Mouse (Mus musculus) olfactory bulb, adult 2 months (tissue): ENCODE results near the gene Omt2a. TPM values are rescaled to one million over a fixed set of nuclear protein-coding genes. Genes with fewer than 3 reads are reported as not detected.
"Not testable (repeated sequence)": the region's sequence is repeated elsewhere in the genome, so short reads cannot be mapped to it uniquely, and the experiment has no call there.

Experiments used
- H3K27ac ChIP-seq: fragments of 200-500 bp; 2 replicates; pipeline ENCODE4 v1.5.1; 2012; ENCODE audit warnings: low read depth, low read length; ENCODE audit not compliant: insufficient read depth
- H3K4me1 ChIP-seq: fragments of 200-500 bp; 2 replicates; pipeline ENCODE4 v1.6.1; 2012; ENCODE audit warnings: low read length; ENCODE audit not compliant: control insufficient read depth, insufficient read depth
- H3K4me3 ChIP-seq: fragments of 200-500 bp; 2 replicates; pipeline ENCODE4 v1.5.1; 2012; ENCODE audit warnings: mild to moderate bottlenecking, low read depth, low read length, moderate library complexity; ENCODE audit not compliant: insufficient read depth
- CTCF ChIP-seq: fragments of 200-500 bp; IDR thresholded peaks from 2 replicates; pipeline ENCODE4 v1.5.1; 2012; ENCODE audit warnings: low read depth, mild to moderate bottlenecking, low read length, moderate library complexity; ENCODE audit not compliant: insufficient read depth
- POLR2A ChIP-seq: fragments of 200-500 bp; IDR thresholded peaks from 2 replicates; pipeline ENCODE4 v1.6.1; 2012; ENCODE audit warnings: mild to moderate bottlenecking, low read depth, low read length, moderate library complexity; ENCODE audit not compliant: insufficient read depth
- WGBS: fragments of 180-500 bp; shearing (Covaris S2); methylation state at CpG from one replicate; pipeline ENCODE4 v1.1.7; 2018; 5-methylcytosine and 5-hydroxymethylcytosine counted together
- polyA plus RNA-seq: library from polyadenylated mRNA; stranded (reverse); fragments of >200 nt; gene quantifications from 2 replicates; pipeline ENCODE4 v1.2.4, GENCODE M21; 2012; ENCODE audit warnings: low replicate concordance; ENCODE audit not compliant: missing spikeins, insufficient read depth, insufficient read length

The Omt2a gene
- not detected in 2 replicates for polyA plus RNA-seq

DNA sequence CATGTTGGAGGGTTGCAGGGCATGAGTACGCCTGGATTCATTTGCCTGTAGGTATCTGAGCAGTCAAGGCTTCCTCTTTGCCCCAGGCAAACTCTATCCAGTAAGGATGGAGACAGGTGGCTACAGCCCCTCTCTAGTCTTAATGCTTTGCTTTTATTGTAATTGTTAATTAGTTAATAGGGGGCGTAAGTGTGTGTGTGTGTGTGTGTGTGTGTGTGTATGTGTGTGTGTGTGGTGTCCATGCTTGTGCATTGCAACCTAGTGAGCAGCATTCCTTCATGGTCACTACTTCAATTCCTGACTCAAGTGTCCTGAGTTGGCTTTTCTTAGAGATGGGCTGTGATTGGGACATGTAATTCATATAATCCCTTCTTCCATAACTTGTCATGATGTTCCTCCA, at the start of gene Omt2a:
Gene Omt2a, minus strand, starts transcription at position 101 of the 400 bp plus-strand sequence.
- 85% methylated on average over 2 of the region's 2 CpGs for WGBS
- Histone ChIP-seq H3K4me3 (no peak within 1 kb of the TSS), H3K27ac (no peak within 1 kb of the TSS), H3K4me1 (no peaks in the 10 kb centered on the region)
- TF ChIP-seq CTCF (no peak), POLR2A (no peak)

DNA sequence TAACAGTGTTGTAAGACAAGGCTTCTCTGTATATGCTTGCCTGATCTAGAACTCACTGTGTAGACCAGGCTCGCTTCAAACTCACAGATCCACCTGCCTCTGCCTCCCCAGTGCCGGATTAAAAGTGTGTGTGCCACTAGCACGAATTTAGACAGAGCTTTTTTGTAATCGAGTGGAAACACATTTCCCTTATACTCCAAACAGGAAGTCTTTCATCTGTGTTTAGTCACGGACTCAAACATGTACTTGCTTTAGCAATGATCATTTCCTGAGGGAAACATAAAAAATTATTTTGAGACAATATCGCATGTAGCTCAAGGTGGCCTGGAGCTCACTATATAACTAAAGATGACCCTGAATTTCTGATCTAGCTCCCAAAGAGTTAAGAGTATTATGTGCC, 48.8 kb upstream of the Omt2a start:
- Histone ChIP-seq H3K4me3 (no peak overlapping the region), H3K4me1 (no peaks in the 10 kb centered on the region), H3K27ac (no peak overlapping the region)
- TF ChIP-seq CTCF (no peak), POLR2A (no peak)
- 65% methylated on average over 6 of the region's 6 CpGs for WGBS

DNA sequence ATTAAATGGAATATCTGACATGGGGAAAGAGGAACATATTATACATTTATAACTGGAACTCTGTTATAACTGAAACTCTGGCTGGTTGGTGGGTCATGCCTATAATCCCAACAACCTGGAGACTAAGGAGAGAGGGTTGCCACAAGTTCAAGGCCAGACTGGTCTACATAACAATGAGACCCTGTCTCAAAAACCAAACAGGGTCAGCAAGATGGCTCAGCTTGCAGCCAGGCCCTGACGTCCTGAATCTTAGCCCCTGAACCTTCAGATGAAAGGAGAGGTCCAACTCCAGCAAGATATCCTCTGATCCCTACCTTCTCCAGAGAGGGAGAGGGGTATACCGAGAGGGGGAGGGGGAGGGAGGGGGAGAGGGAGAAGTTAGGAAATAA, 45.9 kb upstream of the Omt2a start:
- Histone ChIP-seq H3K4me1 (no peaks in the 10 kb centered on the region), H3K4me3 (no peak overlapping the region), H3K27ac (no peak overlapping the region)
- TF ChIP-seq POLR2A (no peak), CTCF (no peak)
- 51% methylated on average over 2 of the region's 2 CpGs for WGBS

DNA sequence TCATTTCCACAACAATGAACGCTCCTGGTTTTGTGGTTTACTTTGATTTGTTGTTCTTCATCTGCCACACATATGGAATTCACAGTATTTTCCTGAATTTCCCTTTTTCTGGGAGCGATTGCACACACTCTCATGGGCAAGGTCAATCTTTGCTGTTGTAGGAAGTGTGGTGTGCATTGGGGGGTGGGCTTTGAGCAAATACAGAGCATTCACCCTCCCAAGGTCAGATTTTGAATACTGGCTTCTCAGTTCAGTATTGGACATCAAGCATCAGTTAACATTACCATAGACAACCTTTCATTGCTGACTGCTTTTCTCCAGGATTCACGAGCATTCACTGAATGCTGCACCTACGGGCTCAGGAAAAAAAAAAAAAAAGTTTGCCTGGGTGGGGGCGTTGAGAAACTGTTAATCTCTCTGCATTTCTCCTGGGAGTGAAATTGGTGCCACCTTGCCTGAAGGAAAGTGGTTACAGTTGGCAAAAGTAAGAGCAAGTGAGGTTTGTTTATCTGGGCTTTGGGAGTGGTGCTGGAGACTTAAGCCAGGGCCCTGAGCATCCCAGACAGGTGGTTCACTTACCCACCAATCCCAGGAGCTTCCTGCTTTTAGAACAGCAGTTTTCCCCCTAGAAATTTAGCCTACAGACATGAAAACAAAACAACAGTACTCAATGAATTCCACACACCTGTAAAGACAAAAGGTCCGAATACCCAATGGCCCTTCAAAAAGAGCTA, 45.3 kb upstream of the Omt2a start:
- no peak for TF ChIP-seq CTCF
- no peak for TF ChIP-seq POLR2A
- 85% methylated on average over 6 of the region's 6 CpGs for WGBS
- H3K27ac ChIP-seq = no peak overlapping the region
- no peak overlapping the region for H3K4me3 ChIP-seq
- H3K4me1 ChIP-seq = no peaks in the 10 kb centered on the region

DNA sequence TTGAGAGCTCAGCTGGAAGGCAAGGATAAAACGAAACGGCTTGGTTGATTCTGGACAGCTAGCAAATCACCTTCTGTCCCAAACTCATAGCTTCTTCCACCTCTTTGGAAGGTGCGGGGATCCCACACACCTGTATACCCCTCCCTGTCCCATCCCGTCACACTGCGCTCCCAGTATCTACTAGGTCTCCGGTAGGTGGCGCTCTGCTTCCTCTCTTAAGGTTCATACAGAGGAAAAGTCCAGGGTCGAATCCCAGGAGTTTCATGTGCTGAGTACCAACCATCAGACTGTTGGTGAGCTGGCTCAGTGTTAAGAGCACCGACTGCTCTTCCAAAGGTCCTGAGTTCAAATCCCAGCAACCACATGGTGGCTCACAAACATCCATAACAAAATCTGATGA, 43.5 kb upstream of the Omt2a start:
- Histone ChIP-seq H3K27ac (no peak overlapping the region), H3K4me1 (no peaks in the 10 kb centered on the region), H3K4me3 (no peak overlapping the region)
- TF ChIP-seq CTCF (peak; percentile 24; the same call in 1 of the 2 replicates), POLR2A (no peak)
- WGBS = 17% methylated on average over 9 of the region's 9 CpGs

DNA sequence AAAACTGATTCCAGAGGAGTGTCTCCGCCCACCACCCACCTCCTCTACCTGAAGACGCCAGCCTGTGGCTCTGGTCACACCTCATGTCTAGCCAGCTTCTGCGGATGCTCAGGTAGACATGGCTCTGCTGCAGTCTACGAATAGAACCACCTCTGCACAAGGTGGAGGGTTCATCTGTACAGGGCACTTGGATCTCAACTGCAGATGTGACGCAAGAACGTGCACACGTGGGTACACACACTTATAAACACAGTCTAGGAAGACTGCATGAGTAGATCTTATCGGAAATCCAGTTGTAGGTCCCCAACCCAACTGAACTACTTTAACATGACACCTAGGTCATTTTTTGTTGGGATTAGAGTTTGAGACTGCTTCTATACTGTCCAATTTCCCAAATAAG, 41.0 kb upstream of the Omt2a start, which contains the start of gene Gsta2:
Gene Gsta2, minus strand, starts transcription at position 178 of the 400 bp plus-strand sequence.
- H3K27ac ChIP-seq = no peak within 1 kb of the TSS
- 94% methylated on average over 8 of the region's 8 CpGs for WGBS
- H3K4me1 ChIP-seq = no peaks in the 10 kb centered on the region
- H3K4me3 ChIP-seq = no peak within 1 kb of the TSS
- TF ChIP-seq CTCF = no peak
- no peak for TF ChIP-seq POLR2A

DNA sequence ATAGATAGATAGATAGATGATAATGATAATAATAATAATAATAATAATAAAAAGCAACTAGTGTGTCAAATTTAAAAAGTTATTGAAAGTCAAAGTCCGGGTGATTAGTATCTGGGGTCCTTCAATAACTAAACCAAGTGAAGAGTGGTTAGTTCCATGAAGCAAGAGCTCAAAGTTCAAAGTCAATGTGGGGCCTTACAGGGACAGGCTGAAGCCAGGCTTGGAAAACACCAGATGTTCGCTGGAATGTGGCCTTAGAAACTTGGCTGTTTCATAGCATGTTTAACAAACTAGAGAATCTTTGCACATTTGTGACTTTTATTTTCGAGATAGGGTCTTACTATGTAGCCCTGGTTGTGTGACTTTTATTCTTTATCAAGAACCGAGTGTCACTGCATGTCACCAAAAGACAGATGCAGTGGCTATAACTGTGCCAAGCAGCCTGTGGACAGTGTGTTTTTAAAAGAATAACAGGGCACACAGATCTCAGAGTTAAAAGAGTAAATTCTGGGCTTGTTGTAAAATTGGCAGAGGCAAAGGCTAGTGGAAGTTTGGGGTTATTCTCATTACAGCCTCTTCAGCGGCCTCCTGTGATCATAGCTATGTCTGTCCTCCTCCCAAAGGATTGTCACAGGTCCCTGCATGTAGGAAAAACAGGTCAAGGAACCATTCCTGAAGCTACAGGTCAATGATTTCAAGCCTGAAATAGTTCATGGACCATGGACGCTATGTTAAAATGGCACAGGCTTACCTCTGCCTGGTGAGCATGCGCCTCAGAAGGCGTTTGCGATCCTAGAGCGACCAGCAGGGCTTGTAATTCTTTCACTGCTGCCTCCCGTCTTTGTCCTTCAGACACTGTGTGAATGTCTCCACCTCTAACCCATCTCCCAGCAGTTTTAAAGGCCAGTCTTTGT, 40.3 kb upstream of the Omt2a start:
- TF ChIP-seq CTCF = no peak
- no peak for TF ChIP-seq POLR2A
- Histone ChIP-seq H3K27ac (no peak overlapping the region), H3K4me3 (no peak overlapping the region), H3K4me1 (no peaks in the 10 kb centered on the region)
- 79% methylated on average over 11 of the region's 11 CpGs for WGBS

DNA sequence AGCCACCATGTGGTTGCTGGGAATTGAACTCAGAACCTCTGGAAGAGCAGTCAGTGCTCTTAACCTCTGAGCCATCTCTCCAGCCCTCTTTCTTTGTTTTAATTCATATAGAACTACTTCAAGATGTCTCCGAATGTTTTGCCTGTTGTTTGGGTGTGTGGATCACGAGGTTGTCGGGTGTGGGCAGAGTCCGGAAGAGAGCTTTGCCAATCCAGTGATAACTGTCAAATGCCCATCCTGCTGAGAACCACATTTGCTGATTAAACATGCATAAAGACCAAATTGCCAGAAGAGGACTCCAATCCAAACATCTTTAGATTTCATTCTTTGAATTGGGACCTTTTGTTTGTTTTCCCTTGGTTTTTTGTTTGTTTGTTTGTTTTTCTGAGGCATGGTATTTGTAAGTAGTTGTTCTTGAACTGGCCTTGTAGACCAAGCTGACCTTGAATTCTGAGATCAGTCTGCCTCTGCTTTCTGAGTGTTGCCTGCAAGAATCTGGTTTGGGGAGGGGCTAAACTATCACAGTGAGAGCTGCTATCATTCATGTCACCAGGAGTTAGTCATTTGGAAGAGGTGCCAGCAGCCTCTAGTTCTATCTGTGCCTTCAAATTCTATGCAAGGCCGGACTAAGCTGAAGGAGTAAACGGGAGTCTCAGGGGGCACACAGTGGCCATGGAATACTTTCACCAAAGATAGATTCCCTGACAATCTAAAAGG, 37.1 kb upstream of the Omt2a start:
- whole genome bisulfite sequencing = 89% methylated on average over 6 of the region's 6 CpGs
- no peak for TF ChIP-seq CTCF
- TF ChIP-seq POLR2A = no peak

DNA sequence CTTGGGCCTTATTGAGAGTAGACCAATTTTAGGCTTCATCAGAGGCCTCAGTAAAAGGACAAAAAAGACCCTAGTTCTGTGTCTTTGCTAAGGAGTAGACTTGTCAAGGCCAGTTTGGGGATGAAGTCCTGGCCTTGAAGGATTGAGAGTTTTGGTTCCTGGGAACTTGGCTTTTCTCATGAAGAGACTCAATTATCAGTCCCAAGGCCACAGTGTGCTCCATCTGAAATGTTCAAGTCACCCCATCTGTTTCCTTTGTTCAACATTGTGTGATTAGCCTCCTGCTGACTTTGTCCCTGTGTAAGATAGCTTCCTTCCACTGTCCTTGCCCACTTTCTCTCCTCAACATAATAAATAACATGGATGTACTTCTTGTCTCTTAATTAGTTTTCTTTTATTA, 35.4 kb upstream of the Omt2a start:
- not testable (repeated sequence) for H3K4me1 ChIP-seq, H3K4me3 ChIP-seq, H3K27ac ChIP-seq

More for the DNA sequence above, 37.1 kb upstream of the Omt2a start:
- Histone ChIP-seq H3K4me3 (no peak overlapping the region), H3K4me1 (no peaks in the 10 kb centered on the region), H3K27ac (no peak overlapping the region)

DNA sequence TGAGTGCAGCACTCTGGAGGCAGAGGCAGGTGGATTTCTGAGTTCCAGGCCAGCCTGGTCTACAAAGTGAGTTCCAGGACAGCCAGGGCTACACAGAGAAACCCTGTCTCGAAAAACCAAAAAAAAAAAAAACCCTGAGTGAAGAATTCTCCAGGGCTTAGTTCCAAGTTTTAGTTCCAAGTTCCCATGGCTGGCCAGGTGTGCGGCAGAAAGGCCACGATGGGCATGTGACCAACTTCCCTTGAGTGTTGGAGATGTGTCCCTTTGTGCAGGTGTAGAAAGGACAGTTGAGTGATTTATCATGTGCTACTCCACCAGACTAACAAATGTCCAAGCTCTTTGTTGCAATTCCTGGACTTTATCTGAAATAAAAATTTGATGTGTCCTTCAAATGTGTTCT, 34.5 kb upstream of the Omt2a start:
- not testable (repeated sequence) for H3K4me1 ChIP-seq, H3K27ac ChIP-seq, H3K4me3 ChIP-seq
- WGBS = 83% methylated on average over 3 of the region's 3 CpGs

DNA sequence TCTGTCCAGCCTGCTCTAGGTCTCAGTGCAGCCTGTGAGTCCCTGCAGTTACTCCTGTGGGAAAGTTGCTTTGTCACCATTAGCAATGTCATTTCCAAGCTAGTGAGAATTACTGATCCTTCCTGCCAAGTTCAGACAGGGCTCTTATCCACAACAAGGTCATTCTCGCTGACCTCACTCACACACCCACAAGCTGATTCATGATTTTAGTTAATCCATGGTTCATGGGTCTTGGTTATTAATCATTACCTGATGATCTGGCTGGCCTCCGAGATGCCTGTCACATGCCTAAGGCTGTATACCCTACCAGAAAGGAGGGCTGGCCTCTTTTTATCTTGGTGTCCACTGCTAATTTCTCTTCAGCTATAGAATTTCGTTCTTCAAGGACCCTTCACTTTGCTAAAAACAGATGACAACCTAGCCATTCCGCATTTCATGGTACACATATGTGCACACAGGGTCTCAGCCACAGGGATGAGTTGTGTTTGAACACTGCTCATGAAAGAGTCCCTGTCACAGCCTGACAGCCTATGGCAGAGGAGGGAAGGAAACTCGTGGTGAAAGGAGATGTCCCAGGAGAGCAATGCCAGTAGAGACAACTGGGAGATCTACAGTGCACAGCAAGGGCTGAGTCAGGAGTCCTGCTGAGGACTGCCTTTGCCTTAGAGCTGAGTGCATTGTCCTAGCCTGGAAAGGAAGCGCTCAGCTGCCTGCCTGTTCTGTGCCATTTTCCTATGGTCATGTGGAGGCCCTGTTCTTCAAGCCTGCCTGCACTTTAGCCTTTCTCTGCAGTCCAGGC, 33.8 kb upstream of the Omt2a start:
- H3K27ac ChIP-seq = not testable (repeated sequence)
- 72% methylated on average over 6 of the region's 6 CpGs for WGBS

More for the DNA sequence above, 33.8 kb upstream of the Omt2a start:
- not testable (repeated sequence) for H3K4me1 ChIP-seq, H3K4me3 ChIP-seq
